Mouse (Mus musculus) hindlimb bud, embryonic 11.5 days (tissue): Measurements from ENCODE around the gene Izumo2.
"Not testable (repeated sequence)": the region's sequence is repeated elsewhere in the genome, so short reads cannot be mapped to it uniquely, and the experiment has no call there.

Experiments used
- DNase-seq: peaks from one replicate; pipeline ENCODE4 v3.0.0-alpha.2; 2012; ENCODE audit warnings: low read depth, low spot score; ENCODE audit errors: extremely low spot score

Izumo2 gene

GRCm38 (mm10) chr7:44697191-44697710, 11.3 kb upstream of the Izumo2 start:
- DNase-seq: no peak

GRCm38 (mm10) chr7:44697980-44698379, 10.6 kb upstream of the Izumo2 start:
- DNase-seq: no peak

- DNase-seq: no peak
These were observed 6.6 kb upstream of the Izumo2 start for GRCm38 (mm10) chr7:44701921-44702320.

GRCm38 (mm10) chr7:44702985-44703384, 5.6 kb upstream of the Izumo2 start:
- no peak for DNase-seq

- no peak for DNase-seq
These were observed 4.2 kb upstream of the Izumo2 start for GRCm38 (mm10) chr7:44704363-44704762.

GRCm38 (mm10) chr7:44705086-44705485, 3.5 kb upstream of the Izumo2 start:
- DNase-seq: no peak

- no peak for DNase-seq
These were observed 2.2 kb upstream of the Izumo2 start for GRCm38 (mm10) chr7:44706322-44706721.

GRCm38 (mm10) chr7:44707169-44707675, 1.3 kb upstream of the Izumo2 start:
- no peak for DNase-seq

GRCm38 (mm10) chr7:44708093-44708492, 449 bp upstream of the Izumo2 start:
- not testable (repeated sequence) for DNase-seq

GRCm38 (mm10) chr7:44709881-44710280, 1.3 kb downstream of the Izumo2 start:
- no peak for DNase-seq

GRCm38 (mm10) chr7:44722058-44722457, 13.5 kb downstream of the Izumo2 start:
- no peak for DNase-seq

- no peak for DNase-seq
These were observed 15.8 kb downstream of the Izumo2 start for GRCm38 (mm10) chr7:44724316-44724715.

- no peak for DNase-seq
These were observed 17.8 kb downstream of the Izumo2 start for GRCm38 (mm10) chr7:44726343-44726742.

- DNase-seq: no peak
These were observed 18.6 kb downstream of the Izumo2 start for GRCm38 (mm10) chr7:44727151-44727550.

GRCm38 (mm10) chr7:44728082-44728975, 19.8 kb downstream of the Izumo2 start:
- DNase-seq: no peak

- DNase-seq: no peak
These were observed 25.2 kb downstream of the Izumo2 start for GRCm38 (mm10) chr7:44733723-44734122.

- DNase-seq: no peak
These were observed 32.8 kb downstream of the Izumo2 start for GRCm38 (mm10) chr7:44741361-44741760.

GRCm38 (mm10) chr7:44744270-44744669, 35.7 kb downstream of the Izumo2 start:
- DNase-seq: no peak

- peak; percentile 33 for DNase-seq
These were observed 36.5 kb downstream of the Izumo2 start for GRCm38 (mm10) chr7:44745076-44745475.

GRCm38 (mm10) chr7:44747115-44747514, 38.6 kb downstream of the Izumo2 start:
- no peak for DNase-seq

- peak; percentile 94 for DNase-seq
These were observed 39.8 kb downstream of the Izumo2 start, which contains the start of gene Vrk3 for GRCm38 (mm10) chr7:44748101-44749044. Gene Vrk3, plus strand, starts transcription at chr7:44748413.
